Mouse (Mus musculus) MEL (cell line): ENCODE results near the gene Dnajc5. TPM values are rescaled to one million over a fixed set of nuclear protein-coding genes. Genes with fewer than 3 reads are reported as not detected.

Experiments used
- DNase-seq: peaks from one replicate; pipeline ENCODE4 v3.0.0; 2011; ENCODE audit warnings: low read depth, low spot score
- H3K27ac ChIP-seq: 2 replicates; pipeline ENCODE4 v1.5.1; 2012; ENCODE audit warnings: low read depth, mild to moderate bottlenecking, control low read depth, low read length, moderate library complexity; ENCODE audit not compliant: control insufficient read depth
- H3K27me3 ChIP-seq, 2 experiments: fragments of 150-350 bp in 1 of 2; sonication (generic) in 1 of 2; 2 replicates each; pipeline ENCODE4 v1.6.1; 2012; ENCODE audit warnings: low read length in 2 of 2, mild to moderate bottlenecking in 2 of 2, improper control_type of control experiment in 1 of 2, moderate library complexity in 1 of 2; ENCODE audit not compliant: insufficient read depth in 2 of 2, control insufficient read depth in 1 of 2
- H3K36me3 ChIP-seq, 2 experiments: 2 replicates each; pipeline ENCODE4 v1.6.1; 2012 to 2014; ENCODE audit warnings: low read length in 2 of 2, improper control_type of control experiment in 1 of 2, inconsistent platforms in 1 of 2, mild to moderate bottlenecking in 1 of 2; ENCODE audit not compliant: insufficient read depth in 2 of 2, control insufficient read depth in 1 of 2
- H3K4me1 ChIP-seq, 2 experiments: fragments of 150-350 bp in 1 of 2; sonication (generic) in 1 of 2; 2 replicates each; pipeline ENCODE4 v1.6.1; 2012; ENCODE audit warnings: low read length in 2 of 2, improper control_type of control experiment in 1 of 2, mild to moderate bottlenecking in 1 of 2; ENCODE audit not compliant: insufficient read depth in 2 of 2, control insufficient read depth in 1 of 2
- H3K4me3 ChIP-seq, 2 experiments: fragments of 150-350 bp in 1 of 2; sonication (generic) in 1 of 2; 2 replicates each; pipeline ENCODE4 v1.5.1; 2012; ENCODE audit warnings: low read depth in 2 of 2, low read length in 2 of 2, mild to moderate bottlenecking in 2 of 2, moderate library complexity in 2 of 2, control low read depth in 1 of 2, improper control_type of control experiment in 1 of 2; ENCODE audit not compliant: control insufficient read depth in 1 of 2, insufficient read depth in 1 of 2
- H3K79me2 ChIP-seq: 2 replicates; pipeline ENCODE4 v1.6.1; 2012; ENCODE audit warnings: mild to moderate bottlenecking, low read length, moderate library complexity; ENCODE audit not compliant: control insufficient read depth, poor library complexity, insufficient read depth
- H3K9ac ChIP-seq: 2 replicates; pipeline ENCODE4 v1.6.1; 2012; ENCODE audit warnings: low read depth, mild to moderate bottlenecking, control low read depth, low read length, moderate library complexity; ENCODE audit not compliant: control insufficient read depth, poor library complexity, severe bottlenecking
- H3K9me3 ChIP-seq: fragments of 150-350 bp; sonication (generic); replicated peaks from 2 replicates; pipeline ENCODE4 v1.6.1; 2012; ENCODE audit warnings: mild to moderate bottlenecking, low read length, improper control_type of control experiment, moderate library complexity; ENCODE audit not compliant: insufficient read depth
- BHLHE40 ChIP-seq: IDR thresholded peaks from 2 replicates; pipeline ENCODE4 v1.6.1; 2012; ENCODE audit warnings: low read depth, mild to moderate bottlenecking, inconsistent platforms, low read length, improper control_type of control experiment, borderline replicate concordance
- ELF1 ChIP-seq: IDR thresholded peaks from 2 replicates; pipeline ENCODE4 v1.6.1; 2014; ENCODE audit warnings: low read depth, mild to moderate bottlenecking, inconsistent platforms, low read length, improper control_type of control experiment, moderate library complexity
- EP300 ChIP-seq, 2 experiments: IDR thresholded peaks; 2 replicates each; pipeline ENCODE4 v1.6.1; 2011; ENCODE audit warnings: improper control_type of control experiment in 2 of 2, low read length in 2 of 2, low read depth in 1 of 2, mild to moderate bottlenecking in 1 of 2
- MXI1 ChIP-seq: IDR thresholded peaks from 2 replicates; pipeline ENCODE4 v1.6.1; 2011; ENCODE audit warnings: mild to moderate bottlenecking, low read depth, low read length, improper control_type of control experiment
- NELFE ChIP-seq: IDR thresholded peaks from 2 replicates; pipeline ENCODE4 v1.6.1; 2011; ENCODE audit warnings: low read depth, low read length, improper control_type of control experiment
- SIN3A ChIP-seq: IDR thresholded peaks from 2 replicates; pipeline ENCODE4 v1.6.1; 2012; ENCODE audit warnings: low read length, improper control_type of control experiment, inconsistent platforms
- TAL1 ChIP-seq: IDR thresholded peaks from 2 replicates; pipeline ENCODE4 v1.6.1; 2012; ENCODE audit warnings: mild to moderate bottlenecking, inconsistent platforms, low read length, moderate library complexity, mixed read lengths
- TBP ChIP-seq: IDR thresholded peaks from 2 replicates; pipeline ENCODE4 v1.8.0; 2011; ENCODE audit warnings: low read depth, low read length, improper control_type of control experiment
- TCF12 ChIP-seq: IDR thresholded peaks from 2 replicates; pipeline ENCODE4 v1.6.1; 2014; ENCODE audit warnings: low read depth, mild to moderate bottlenecking, inconsistent platforms, low read length, improper control_type of control experiment, moderate library complexity
- ZMIZ1 ChIP-seq: IDR thresholded peaks from 2 replicates; pipeline ENCODE4 v1.6.1; 2012; ENCODE audit warnings: low read depth, mild to moderate bottlenecking, inconsistent platforms, low read length, improper control_type of control experiment, moderate library complexity
- polyA plus RNA-seq, 2 experiments: library from polyadenylated mRNA; stranded (reverse) in 1 of 2; unstranded in 1 of 2; fragments of >175 nt in 1 of 2; fragments of >200 nt in 1 of 2; gene quantifications; 2 replicates each; pipeline versions ENCODE4 v1.2.1 to v1.2.4; 2012; ENCODE audit warnings: low replicate concordance in 2 of 2, low read depth in 1 of 2; ENCODE audit not compliant: insufficient read length in 2 of 2, insufficient read depth in 1 of 2, missing spikeins in 1 of 2
- total RNA-seq: library from RNA; depleted of rRNA; stranded (reverse); fragments of 300-350 nt; gene quantifications from 2 replicates; pipeline ENCODE4 v1.2.3, GENCODE M21; 2012; rRNA removed

The Dnajc5 gene
- total and polyA plus RNA-seq, 3 experiments, result 51.9 to 338 (median 57.9) TPM

DNA sequence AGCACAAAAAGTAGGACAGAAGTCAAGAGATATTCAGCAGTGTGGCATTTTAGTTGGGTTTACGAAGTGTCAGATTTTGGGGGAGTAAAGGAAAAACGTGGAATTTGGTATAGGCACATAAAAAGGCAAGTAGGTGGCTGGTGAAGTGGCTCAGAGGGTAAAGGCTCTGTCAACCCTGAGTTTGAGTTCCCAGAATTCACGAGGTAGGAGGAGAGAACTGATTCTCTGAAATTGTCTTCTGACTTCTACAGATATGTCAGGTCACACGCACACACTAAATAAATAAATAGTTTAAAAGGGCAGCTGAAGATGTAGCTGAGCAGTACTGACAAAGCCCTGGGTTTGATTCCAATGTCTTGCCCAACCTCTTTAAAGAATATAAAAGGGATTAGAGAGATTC, 82.1 kb downstream of the Dnajc5 start:
- DNase-seq, result no peak
- Histone ChIP-seq H3K9me3 (no peaks in the 10 kb centered on the region), H3K27ac (no peak overlapping the region), H3K4me1 (peaks cover 4 to 19% of the 10 kb centered on the region in 2 experiments), H3K4me3 (no peak overlapping the region), H3K36me3 (peaks cover 0 to 14% of the 10 kb centered on the region in 2 experiments; a peak in 2 of 4 replicates), H3K27me3 (no peaks in the 10 kb centered on the region), H3K9ac (no peak overlapping the region), H3K79me2 (peaks cover 15% of the 10 kb centered on the region)
- no peak for TF ChIP-seq NELFE
- TF ChIP-seq TBP, result no peak
- no peak for TF ChIP-seq TCF12
- TF ChIP-seq SIN3A, result no peak
- TF ChIP-seq TAL1, result no peak
- TF ChIP-seq MXI1, result no peak
- TF ChIP-seq ELF1, result no peak
- TF ChIP-seq EP300 (IDR thresholded peaks at IDR 0.05; ENCODE audit: low read depth in 1 of 2, low read length in 2 of 2), result no peak
- TF ChIP-seq BHLHE40, result no peak
- no peak for TF ChIP-seq ZMIZ1

Other genes starting within 250 kb of the Dnajc5 start
- gene Gmeb2, start 232.4 kb upstream of the Dnajc5 start, total RNA-seq, result 8.2 and 8.3 TPM in 2 replicates
- 10 to 100 TPM in 1 of 2 experiments, not detected in 1; 16.9 TPM for gene Gmeb2, start 232.4 kb upstream of the Dnajc5 start, polyA plus RNA-seq
- gene Stmn3, start 206.0 kb upstream of the Dnajc5 start, total RNA-seq, result not detected in 2 replicates
- gene Stmn3, start 206.0 kb upstream of the Dnajc5 start, polyA plus RNA-seq, result not detected
- 54.2 and 54.7 TPM in 2 replicates for gene Rtel1, start 200.7 kb upstream of the Dnajc5 start, total RNA-seq
- 10 to 100 TPM in 1 of 2 experiments, not detected in 1; 87.0 TPM for gene Rtel1, start 200.7 kb upstream of the Dnajc5 start, polyA plus RNA-seq
- gene Zgpat, start 155.6 kb upstream of the Dnajc5 start, total RNA-seq, result 22.5 and 30.7 TPM in 2 replicates
- gene Zgpat, start 155.6 kb upstream of the Dnajc5 start, polyA plus RNA-seq, result 10 to 100 TPM in 1 of 2 experiments, not detected in 1; 28.0 TPM
- 34.4 and 36.8 TPM in 2 replicates for gene Arfrp1, start 155.1 kb upstream of the Dnajc5 start, total RNA-seq
- 10 to 100 TPM in 1 of 2 experiments, not detected in 1; 68.8 TPM for gene Arfrp1, start 155.1 kb upstream of the Dnajc5 start, polyA plus RNA-seq
- 13.4 and 18.7 TPM in 2 replicates for gene Lime1, start 140.4 kb upstream of the Dnajc5 start, total RNA-seq
- 10 to 100 TPM in 1 of 2 experiments, not detected in 1; 27.4 TPM for gene Lime1, start 140.4 kb upstream of the Dnajc5 start, polyA plus RNA-seq
- 0.10 and 0.23 TPM in 2 replicates for gene Zbtb46, start 61.1 kb upstream of the Dnajc5 start, total RNA-seq
- gene Zbtb46, start 61.1 kb upstream of the Dnajc5 start, polyA plus RNA-seq, result under 1 TPM in 1 of 2 experiments, not detected in 1; 0.64 TPM
- not detected in 2 replicates for gene Abhd16b, start 27.3 kb upstream of the Dnajc5 start, total RNA-seq
- under 1 TPM in 1 of 2 experiments, not detected in 1; 0.08 TPM for gene Abhd16b, start 27.3 kb upstream of the Dnajc5 start, polyA plus RNA-seq
- 88.2 and 99.5 TPM in 2 replicates for gene Tpd52l2, start 23.3 kb upstream of the Dnajc5 start, total RNA-seq
- gene Tpd52l2, start 23.3 kb upstream of the Dnajc5 start, polyA plus RNA-seq, result 100 to 1,000 TPM in 1 of 2 experiments, not detected in 1; 119 TPM
- gene Uckl1, start 64.4 kb downstream of the Dnajc5 start, total RNA-seq, result 15.2 and 15.6 TPM in 2 replicates
- gene Uckl1, start 64.4 kb downstream of the Dnajc5 start, polyA plus RNA-seq, result 10 to 100 TPM in 1 of 2 experiments, not detected in 1; 24.6 TPM
- gene Prpf6, start 71.4 kb downstream of the Dnajc5 start, total RNA-seq, result 56.0 and 58.7 TPM in 2 replicates
- 10 to 100 TPM in 1 of 2 experiments, not detected in 1; 69.4 TPM for gene Prpf6, start 71.4 kb downstream of the Dnajc5 start, polyA plus RNA-seq
- gene Zfp512b, start 72.3 kb downstream of the Dnajc5 start, total RNA-seq, result 13.4 and 15.5 TPM in 2 replicates
- 10 to 100 TPM in 1 of 2 experiments, not detected in 1; 37.6 TPM for gene Zfp512b, start 72.3 kb downstream of the Dnajc5 start, polyA plus RNA-seq
- 0.56 and 0.89 TPM in 2 replicates for gene Samd10, start 78.7 kb downstream of the Dnajc5 start, total RNA-seq
- 1 to 10 TPM in 1 of 2 experiments, not detected in 1; 4.6 TPM for gene Samd10, start 78.7 kb downstream of the Dnajc5 start, polyA plus RNA-seq
- gene Gm29797, start 136.5 kb downstream of the Dnajc5 start, total RNA-seq, result not detected in 2 replicates
- gene Gm29797, start 136.5 kb downstream of the Dnajc5 start, polyA plus RNA-seq, result not detected
- gene Sox18, start 151.2 kb downstream of the Dnajc5 start, total RNA-seq, result not detected in 2 replicates
- under 1 TPM in 1 of 2 experiments, not detected in 1; 0.04 TPM for gene Sox18, start 151.2 kb downstream of the Dnajc5 start, polyA plus RNA-seq
- 6.7 and 7.3 TPM in 2 replicates for gene Tcea2, start 159.8 kb downstream of the Dnajc5 start, total RNA-seq
- 10 to 100 TPM in 1 of 2 experiments, not detected in 1; 17.0 TPM for gene Tcea2, start 159.8 kb downstream of the Dnajc5 start, polyA plus RNA-seq
- gene Rgs19, start 173.5 kb downstream of the Dnajc5 start, total RNA-seq, result 45.5 and 46.2 TPM in 2 replicates
- 100 to 1,000 TPM in 1 of 2 experiments, not detected in 1; 157 TPM for gene Rgs19, start 173.5 kb downstream of the Dnajc5 start, polyA plus RNA-seq
- not detected in 2 replicates for gene Lkaaear1, start 178.0 kb downstream of the Dnajc5 start, total RNA-seq
- not detected for gene Lkaaear1, start 178.0 kb downstream of the Dnajc5 start, polyA plus RNA-seq
- gene Oprl1, start 194.5 kb downstream of the Dnajc5 start, total RNA-seq, result 0.04 TPM in 1 of 2 replicates, not detected in the other
- under 1 TPM in 1 of 2 experiments, not detected in 1; 0.25 TPM for gene Oprl1, start 194.5 kb downstream of the Dnajc5 start, polyA plus RNA-seq
- gene Myt1, start 242.8 kb downstream of the Dnajc5 start, total RNA-seq, result not detected in 2 replicates
- not detected for gene Myt1, start 242.8 kb downstream of the Dnajc5 start, polyA plus RNA-seq